Mouse (Mus musculus) forebrain, embryonic 15.5 days (tissue): ENCODE measurements around the gene Sdk2. TPM values are rescaled to one million over a fixed set of nuclear protein-coding genes. Genes with fewer than 3 reads are reported as not detected.

ENCODE experiments used
- ATAC-seq: fragments of 200-750 bp; cut with Nextera tagmentation; replicated peaks from 2 replicates; pipeline ENCODE4 v1.8.0; 2017; ENCODE audit warnings: mild to moderate bottlenecking, moderate TSS enrichment, moderate library complexity
- H3K27ac ChIP-seq: fragments of 300-500 bp; sonication (generic); replicated peaks from 2 replicates; pipeline ENCODE4 v1.5.1; 2015; ENCODE audit warnings: mild to moderate bottlenecking, inconsistent platforms
- H3K27me3 ChIP-seq: fragments of 300-500 bp; sonication (generic); 2 replicates; pipeline ENCODE4 v1.6.1; 2015; ENCODE audit warnings: inconsistent platforms
- H3K36me3 ChIP-seq: fragments of 300-500 bp; sonication (generic); 2 replicates; pipeline ENCODE4 v1.6.1; 2015; ENCODE audit warnings: mild to moderate bottlenecking, inconsistent platforms
- H3K4me1 ChIP-seq: fragments of 300-500 bp; sonication (generic); 2 replicates; pipeline ENCODE4 v1.6.1; 2015; ENCODE audit warnings: inconsistent platforms
- H3K4me2 ChIP-seq: fragments of 300-500 bp; sonication (generic); replicated peaks from 2 replicates; pipeline ENCODE4 v1.6.1; 2015; ENCODE audit warnings: mild to moderate bottlenecking, inconsistent platforms
- H3K4me3 ChIP-seq: fragments of 300-500 bp; sonication (generic); 2 replicates; pipeline ENCODE4 v1.5.1; 2015; ENCODE audit warnings: mild to moderate bottlenecking, inconsistent platforms
- H3K9ac ChIP-seq: fragments of 300-500 bp; sonication (generic); replicated peaks from 2 replicates; pipeline ENCODE4 v1.6.1; 2015; ENCODE audit warnings: mild to moderate bottlenecking, inconsistent platforms
- H3K9me3 ChIP-seq: fragments of 300-500 bp; sonication (generic); 2 replicates; pipeline ENCODE4 v1.6.1; 2016; ENCODE audit warnings: inconsistent platforms
- WGBS: fragments of 180-500 bp; shearing (Covaris S2); methylation state at CpG from one replicate; pipeline ENCODE4 v1.1.7; 2015; ENCODE audit warnings: mixed read lengths; 5-methylcytosine and 5-hydroxymethylcytosine counted together
- polyA plus RNA-seq: library from polyadenylated mRNA; unstranded; fragments of >200 nt; fragmentation: Nextera tagmentation; extraction: Ambion mirVana; gene quantifications from 2 replicates; pipeline ENCODE4 v1.2.1, GENCODE M21; 2015

Sdk2 gene
- polyA plus RNA-seq, 1 experiment from 2014 or later = 2.3 TPM

DNA sequence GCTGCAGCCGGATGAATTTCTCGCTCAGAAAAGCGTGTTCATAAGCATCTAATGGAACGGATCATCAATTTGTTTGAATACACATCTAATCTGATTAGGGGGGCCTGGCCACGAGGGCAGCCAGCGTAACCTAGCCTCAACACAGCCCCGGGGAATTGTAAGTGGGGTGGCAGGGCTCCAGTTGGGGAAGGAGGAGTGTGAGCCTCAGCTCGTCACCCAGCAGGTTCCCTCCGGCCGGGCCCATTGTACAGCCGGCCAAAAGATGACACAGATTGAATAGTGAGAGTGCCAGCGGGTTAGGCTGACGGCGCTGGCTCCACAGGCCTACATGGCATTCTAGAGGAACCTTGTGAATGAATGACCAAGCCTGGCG is 115.2 kb downstream of the Sdk2 start:
- no peaks in the 10 kb centered on the region for H3K9me3 ChIP-seq
- H3K9ac ChIP-seq = peak overlapping the region; percentile 2; the same call in 1 of the 2 replicates
- no peaks in the 10 kb centered on the region for H3K27me3 ChIP-seq
- peaks cover 28% of the 10 kb centered on the region for H3K4me1 ChIP-seq
- 0 out of 2 replicates have a peak overlapping the region, but pooled peaks have one; percentile 10 for H3K4me2 ChIP-seq
- 9% methylated on average over 15 of the region's 15 CpGs for WGBS
- no peak overlapping the region for H3K4me3 ChIP-seq
- no peak overlapping the region for H3K27ac ChIP-seq
- peak; percentile 75 for ATAC-seq
- H3K36me3 ChIP-seq = no peaks in the 10 kb centered on the region

DNA sequence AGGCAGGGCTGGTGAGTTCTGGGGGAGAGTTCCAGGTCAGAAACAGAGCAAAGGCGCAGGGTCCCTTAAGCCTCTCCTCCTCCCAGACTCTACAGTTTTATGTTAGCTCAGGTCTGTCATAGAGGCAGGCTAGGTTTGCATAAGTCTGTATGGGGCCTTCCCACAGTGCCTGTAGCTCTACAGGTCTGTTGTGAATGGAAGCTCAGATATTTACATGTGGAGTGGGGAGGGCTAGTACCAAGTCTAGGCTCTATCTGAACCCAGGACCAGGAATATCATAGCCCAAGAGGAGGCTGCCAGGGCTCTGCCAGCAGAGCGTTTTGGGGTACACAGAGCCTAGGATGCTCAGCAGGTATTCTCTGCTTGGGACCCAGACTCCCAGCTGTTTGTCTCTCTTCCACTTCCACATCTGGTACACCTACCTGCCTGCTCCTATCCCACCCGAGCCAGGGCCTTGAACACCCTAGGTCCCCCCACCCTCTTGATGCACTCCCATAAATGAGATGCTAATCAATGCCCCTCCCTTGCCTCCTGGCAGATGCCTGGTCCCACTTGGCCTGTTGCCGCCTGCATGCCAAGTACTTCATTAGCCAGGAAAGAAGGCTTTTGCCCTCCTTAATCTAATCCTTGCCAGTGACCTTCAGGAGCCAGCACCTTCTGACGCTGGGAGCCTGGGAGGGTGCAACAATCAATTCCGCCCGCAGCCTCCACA is 115.8 kb downstream of the Sdk2 start:
- Histone ChIP-seq H3K4me3 (no peak overlapping the region), H3K27me3 (no peaks in the 10 kb centered on the region), H3K4me2 (0 out of 2 replicates have a peak overlapping the region, but pooled peaks have one; percentile 10), H3K4me1 (peaks cover 29% of the 10 kb centered on the region), H3K27ac (no peak overlapping the region), H3K9me3 (no peaks in the 10 kb centered on the region), H3K9ac (0 out of 2 replicates have a peak overlapping the region, but pooled peaks have one; percentile 2), H3K36me3 (no peaks in the 10 kb centered on the region)
- peak; percentile 77 for ATAC-seq
- 19% methylated on average over 7 of the region's 7 CpGs for WGBS

DNA sequence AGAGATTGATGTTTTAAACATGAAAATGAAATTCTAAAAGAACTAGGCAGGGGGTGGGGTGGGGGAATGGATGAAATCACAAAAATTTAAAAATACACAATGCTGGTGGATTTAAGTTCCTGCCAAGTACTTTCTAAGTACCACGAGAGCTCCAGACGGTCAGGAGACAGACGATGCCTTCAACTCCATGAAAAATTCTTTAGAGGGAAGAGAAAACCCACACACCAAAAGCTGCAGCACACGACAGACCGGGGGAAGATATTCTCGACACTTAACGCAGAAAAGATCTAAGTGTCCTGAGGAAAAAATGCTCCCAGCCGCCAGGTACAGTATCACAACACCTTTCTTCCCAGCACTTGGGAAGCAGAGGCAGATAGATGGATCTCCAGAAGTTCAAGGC is 118.2 kb downstream of the Sdk2 start:
- WGBS = 86% methylated on average over 8 of the region's 8 CpGs
- Histone ChIP-seq H3K36me3 (no peaks in the 10 kb centered on the region), H3K27ac (no peak overlapping the region), H3K9ac (no peak overlapping the region), H3K4me2 (no peak overlapping the region), H3K27me3 (no peaks in the 10 kb centered on the region), H3K9me3 (no peaks in the 10 kb centered on the region), H3K4me1 (peaks cover 31% of the 10 kb centered on the region), H3K4me3 (no peak overlapping the region)
- ATAC-seq = no peak

DNA sequence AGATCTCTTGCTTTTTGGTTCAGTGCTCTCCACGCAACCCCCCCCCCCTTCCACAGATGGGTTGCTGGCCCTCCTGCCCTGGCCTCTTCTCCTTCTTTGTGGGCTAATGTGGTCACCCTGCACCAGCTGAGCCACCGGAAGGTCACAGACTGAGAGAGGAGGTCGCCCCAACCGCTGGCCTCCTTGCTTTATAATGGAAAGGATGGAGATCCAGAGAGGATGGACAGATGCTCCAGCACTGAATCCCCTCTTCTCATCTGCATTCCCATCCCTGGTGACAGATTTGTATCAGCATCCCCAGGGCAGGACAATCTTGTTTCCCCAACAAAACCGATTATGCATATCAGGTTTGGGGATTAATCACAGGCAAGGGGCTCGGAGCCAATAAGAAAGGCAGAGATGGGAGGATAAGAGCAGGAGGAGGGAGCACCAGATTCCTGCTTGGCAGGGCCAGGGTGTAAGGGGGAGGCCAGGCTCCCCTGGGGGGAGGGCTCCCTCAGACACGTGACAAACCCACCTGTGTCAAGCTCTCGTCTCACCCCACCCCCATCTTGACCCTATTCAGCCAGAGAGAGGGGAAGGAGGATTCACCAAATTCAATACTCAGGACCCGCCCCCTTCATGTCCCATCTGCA is 124.6 kb downstream of the Sdk2 start:
- Histone ChIP-seq H3K4me3 (no peak overlapping the region), H3K9ac (no peak overlapping the region), H3K9me3 (no peaks in the 10 kb centered on the region), H3K36me3 (no peaks in the 10 kb centered on the region), H3K27ac (no peak overlapping the region), H3K4me1 (0 out of 2 replicates have a peak, but pooled peaks cover 2% of the 10 kb centered on the region), H3K27me3 (no peaks in the 10 kb centered on the region), H3K4me2 (no peak overlapping the region)
- ATAC-seq = no peak
- WGBS = 49% methylated on average over 9 of the region's 9 CpGs

DNA sequence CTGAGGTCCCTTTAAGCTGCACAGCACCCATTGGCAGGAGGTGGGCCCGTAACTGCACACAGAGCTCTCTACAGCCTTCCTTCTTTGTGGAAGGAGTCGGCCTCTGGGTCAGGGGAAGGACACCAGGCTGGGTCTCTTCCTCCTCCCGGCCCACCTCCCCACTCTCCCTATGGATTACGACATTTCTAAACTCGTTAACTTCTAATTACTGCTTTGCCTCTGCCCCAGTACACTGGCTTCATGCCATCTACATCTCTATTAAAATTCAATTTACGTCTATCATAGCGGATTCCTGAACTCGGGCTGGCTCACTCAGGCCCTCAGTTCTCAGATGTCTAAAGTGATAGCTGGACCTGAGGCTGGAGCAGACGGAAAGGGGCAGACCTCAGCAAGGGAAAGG is 133.2 kb downstream of the Sdk2 start:
- no peaks in the 10 kb centered on the region for H3K36me3 ChIP-seq
- H3K9ac ChIP-seq = no peak overlapping the region
- no peak overlapping the region for H3K4me2 ChIP-seq
- no peak overlapping the region for H3K27ac ChIP-seq
- peaks cover 27% of the 10 kb centered on the region for H3K4me1 ChIP-seq
- no peak overlapping the region for H3K4me3 ChIP-seq
- H3K27me3 ChIP-seq = no peaks in the 10 kb centered on the region
- H3K9me3 ChIP-seq = no peaks in the 10 kb centered on the region
- no peak for ATAC-seq
- WGBS = 22% methylated on average over 9 of the region's 9 CpGs

DNA sequence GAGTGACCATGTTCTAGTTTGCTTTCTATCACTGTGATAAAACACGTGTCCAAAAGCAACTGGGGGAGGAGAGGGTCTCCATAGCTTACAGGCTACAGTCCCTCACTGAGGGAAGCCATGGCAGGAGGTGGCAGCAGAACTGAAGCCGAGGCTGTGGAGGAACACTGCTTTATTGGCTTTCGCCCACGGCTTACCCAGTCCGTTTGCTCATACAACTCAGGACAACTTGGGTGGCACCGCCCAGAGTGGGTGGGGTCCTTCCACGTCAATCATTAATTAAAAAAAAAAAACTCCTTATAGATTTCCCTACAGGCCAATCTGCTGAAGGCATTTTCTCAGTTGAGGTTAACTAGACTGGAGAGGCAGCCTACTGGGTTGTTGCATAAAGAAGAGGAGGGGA is 133.9 kb downstream of the Sdk2 start:
- Histone ChIP-seq H3K36me3 (no peaks in the 10 kb centered on the region), H3K4me1 (peaks cover 35% of the 10 kb centered on the region), H3K27ac (no peak overlapping the region), H3K9me3 (no peaks in the 10 kb centered on the region), H3K9ac (no peak overlapping the region), H3K4me2 (no peak overlapping the region), H3K4me3 (no peak overlapping the region), H3K27me3 (no peaks in the 10 kb centered on the region)
- 61% methylated on average over 7 of the region's 7 CpGs for WGBS
- no peak for ATAC-seq

DNA sequence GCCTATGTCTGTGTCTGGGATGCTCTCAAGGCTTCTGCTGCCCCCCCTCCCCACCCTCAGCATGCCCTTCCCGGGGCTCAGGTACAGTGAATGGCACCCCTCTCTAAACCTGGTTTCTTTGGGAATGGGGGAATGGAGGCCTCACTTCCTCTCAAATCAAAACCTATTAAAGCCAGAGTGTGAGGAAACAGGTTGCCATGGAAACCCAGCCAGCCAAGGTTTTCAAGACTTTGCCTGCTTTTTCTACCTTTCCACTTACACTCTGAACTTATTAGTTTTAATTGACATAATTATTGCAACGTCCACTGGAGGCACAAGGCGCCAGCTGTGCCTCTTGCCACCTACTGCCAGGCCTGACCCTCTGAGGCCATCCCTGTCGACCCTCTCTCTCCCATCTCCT is 135.1 kb downstream of the Sdk2 start:
- Histone ChIP-seq H3K4me1 (peaks cover 47% of the 10 kb centered on the region), H3K27ac (no peak overlapping the region), H3K4me2 (no peak overlapping the region), H3K9me3 (no peaks in the 10 kb centered on the region), H3K27me3 (no peaks in the 10 kb centered on the region), H3K36me3 (no peaks in the 10 kb centered on the region), H3K4me3 (no peak overlapping the region), H3K9ac (no peak overlapping the region)
- no peak for ATAC-seq
- 20% methylated on average over 4 of the region's 4 CpGs for WGBS

DNA sequence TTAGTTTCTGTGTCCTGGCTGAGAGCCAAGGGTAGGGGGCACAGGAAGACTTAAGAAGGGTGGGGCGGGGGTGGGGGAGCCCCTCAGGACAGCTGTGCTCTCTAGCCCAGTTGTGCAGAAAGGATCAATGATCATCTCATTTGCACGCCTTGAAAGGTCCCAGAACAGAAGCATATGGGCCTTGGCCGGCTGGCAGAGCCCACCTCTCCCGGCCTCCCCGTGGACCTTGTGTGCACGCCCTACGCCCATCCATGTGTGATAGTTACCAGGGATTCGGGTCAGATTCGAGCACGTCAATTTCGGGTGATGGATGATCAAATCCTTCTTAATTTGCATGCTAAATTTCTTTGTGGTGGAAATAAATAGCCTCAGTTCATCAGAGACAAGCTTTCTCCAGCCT is 136.7 kb downstream of the Sdk2 start:
- H3K4me2 ChIP-seq = no peak overlapping the region
- no peak for ATAC-seq
- no peaks in the 10 kb centered on the region for H3K36me3 ChIP-seq
- no peak overlapping the region for H3K9ac ChIP-seq
- H3K4me1 ChIP-seq = peaks cover 43% of the 10 kb centered on the region
- no peak overlapping the region for H3K27ac ChIP-seq
- H3K27me3 ChIP-seq = no peaks in the 10 kb centered on the region
- no peak overlapping the region for H3K4me3 ChIP-seq
- no peaks in the 10 kb centered on the region for H3K9me3 ChIP-seq
- WGBS = 74% methylated on average over 11 of the region's 11 CpGs

DNA sequence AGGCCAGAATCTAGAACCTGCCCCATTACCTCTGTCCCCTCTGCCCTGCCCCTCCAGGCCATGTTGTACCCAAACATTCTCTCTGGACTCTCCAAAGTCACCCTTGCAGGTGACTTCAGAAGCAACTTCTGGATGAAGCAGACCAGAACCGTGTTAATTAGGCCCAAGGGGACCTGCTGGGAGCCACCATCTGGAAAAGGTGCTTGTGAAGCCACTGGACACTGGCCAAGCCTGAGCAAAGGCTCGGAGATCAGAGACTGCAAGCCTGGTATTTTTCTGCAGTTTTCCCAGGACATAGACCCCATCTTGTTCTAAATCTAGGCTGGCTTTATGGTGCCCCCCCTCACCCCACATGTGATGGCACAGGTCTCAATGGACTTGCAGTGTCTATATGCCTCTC is 138.0 kb downstream of the Sdk2 start:
- 55% methylated on average over 2 of the region's 2 CpGs for WGBS

DNA sequence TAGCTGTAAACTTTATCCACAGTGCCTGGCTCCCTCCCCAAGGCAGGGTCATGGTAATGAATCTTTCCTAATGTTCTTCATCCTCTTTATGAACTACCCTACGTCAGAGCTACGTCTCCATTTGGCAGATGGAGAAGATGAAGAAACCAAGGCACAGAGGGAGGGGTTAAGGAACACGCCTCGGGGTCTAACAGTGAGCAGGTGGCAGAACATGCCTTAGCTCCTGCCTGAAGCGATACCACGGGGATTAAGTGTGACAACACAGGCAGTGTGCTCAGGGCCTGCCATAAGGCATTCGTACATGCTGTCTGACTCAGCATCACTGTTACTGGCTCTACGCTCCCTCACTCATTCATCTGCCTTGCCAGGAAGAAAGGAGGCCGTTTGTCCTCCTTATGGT is 138.6 kb downstream of the Sdk2 start:
- H3K9me3 ChIP-seq = no peaks in the 10 kb centered on the region
- H3K27ac ChIP-seq = no peak overlapping the region
- H3K4me2 ChIP-seq = no peak overlapping the region
- H3K36me3 ChIP-seq = no peaks in the 10 kb centered on the region
- WGBS = 58% methylated on average over 9 of the region's 9 CpGs
- H3K9ac ChIP-seq = no peak overlapping the region
- H3K4me3 ChIP-seq = no peak overlapping the region
- H3K27me3 ChIP-seq = no peaks in the 10 kb centered on the region
- H3K4me1 ChIP-seq = peaks cover 40% of the 10 kb centered on the region
- ATAC-seq = peak; percentile 68

More for the DNA sequence above, 138.0 kb downstream of the Sdk2 start:
- Histone ChIP-seq H3K4me1 (peaks cover 40% of the 10 kb centered on the region), H3K36me3 (no peaks in the 10 kb centered on the region), H3K27me3 (no peaks in the 10 kb centered on the region), H3K9ac (no peak overlapping the region), H3K9me3 (no peaks in the 10 kb centered on the region), H3K4me3 (no peak overlapping the region), H3K27ac (no peak overlapping the region), H3K4me2 (no peak overlapping the region)
- ATAC-seq = no peak

DNA sequence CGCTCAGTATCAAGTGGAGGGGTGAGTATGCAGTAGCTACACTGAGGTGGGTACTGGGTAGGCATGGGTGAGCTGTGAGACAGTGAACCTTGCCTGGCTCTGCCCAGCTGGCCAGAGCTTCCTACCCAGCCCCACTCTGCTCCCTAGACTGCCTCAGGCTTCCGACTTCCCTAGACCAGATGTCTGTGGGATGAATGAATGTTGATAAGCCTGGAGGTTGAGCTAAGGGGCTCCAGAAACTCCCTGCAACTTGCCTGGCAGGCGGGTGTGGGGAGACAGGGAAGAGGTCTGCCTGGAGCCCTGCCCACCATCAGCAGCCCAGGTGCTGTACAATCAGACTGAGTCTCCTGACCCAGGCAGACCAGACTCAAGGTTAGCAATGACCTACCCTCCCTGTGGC is 139.0 kb downstream of the Sdk2 start:
- no peak overlapping the region for H3K9ac ChIP-seq
- WGBS = 81% methylated on average over 3 of the region's 3 CpGs
- no peaks in the 10 kb centered on the region for H3K27me3 ChIP-seq
- H3K4me3 ChIP-seq = no peak overlapping the region
- no peak overlapping the region for H3K27ac ChIP-seq
- H3K9me3 ChIP-seq = no peaks in the 10 kb centered on the region
- H3K4me1 ChIP-seq = peaks cover 45% of the 10 kb centered on the region
- no peak for ATAC-seq
- H3K36me3 ChIP-seq = no peaks in the 10 kb centered on the region
- no peak overlapping the region for H3K4me2 ChIP-seq

DNA sequence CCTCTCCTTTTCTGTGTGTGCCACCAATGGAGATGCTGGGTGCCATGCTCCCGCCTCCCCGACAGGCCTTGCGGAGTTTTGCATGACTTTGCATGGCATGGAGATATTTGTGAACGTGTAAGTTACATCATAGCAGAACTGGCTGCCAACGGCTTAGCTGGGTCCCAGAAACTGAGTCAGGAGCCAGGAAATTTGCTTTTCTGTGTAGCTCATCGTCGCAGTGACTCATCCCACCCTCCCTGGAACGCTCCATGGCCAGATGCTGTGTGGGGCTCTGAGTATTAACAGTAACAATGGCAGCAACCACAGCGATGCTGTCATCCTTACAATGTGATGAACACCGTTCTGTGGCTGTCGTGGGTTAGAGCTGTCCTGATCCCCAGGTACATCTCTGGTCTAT is 139.6 kb downstream of the Sdk2 start:
- H3K9ac ChIP-seq = no peak overlapping the region
- peak; percentile 25; the same call in 1 of the 2 replicates for ATAC-seq
- no peak overlapping the region for H3K27ac ChIP-seq
- H3K27me3 ChIP-seq = no peaks in the 10 kb centered on the region
- 58% methylated on average over 11 of the region's 11 CpGs for WGBS
- no peaks in the 10 kb centered on the region for H3K36me3 ChIP-seq
- no peak overlapping the region for H3K4me2 ChIP-seq
- H3K9me3 ChIP-seq = no peaks in the 10 kb centered on the region
- H3K4me1 ChIP-seq = peaks cover 46% of the 10 kb centered on the region
- no peak overlapping the region for H3K4me3 ChIP-seq
